Mouse (Mus musculus) midbrain, embryonic 12.5 days (tissue): ENCODE data around the gene Gm20481. TPM values are rescaled to one million over a fixed set of nuclear protein-coding genes. Genes with fewer than 3 reads are reported as not detected.
"Not testable (repeated sequence)": the region's sequence is repeated elsewhere in the genome, so short reads cannot be mapped to it uniquely, and the experiment has no call there.

Experiments used
- ATAC-seq: fragments of 200-750 bp; cut with Nextera tagmentation; 2 replicates; pipeline ENCODE4 v1.8.0; 2017; ENCODE audit warnings: low read depth, moderate TSS enrichment, moderate library complexity; ENCODE audit not compliant: low FRiP score
- H3K27ac ChIP-seq: fragments of 300-500 bp; sonication (generic); replicated peaks from 2 replicates; pipeline ENCODE4 v1.5.1; 2016; ENCODE audit warnings: mild to moderate bottlenecking
- H3K27me3 ChIP-seq: fragments of 300-500 bp; sonication (generic); 2 replicates; pipeline ENCODE4 v1.6.1; 2016; ENCODE audit warnings: mild to moderate bottlenecking
- H3K36me3 ChIP-seq: fragments of 300-500 bp; sonication (generic); 2 replicates; pipeline ENCODE4 v1.6.1; 2016
- H3K4me1 ChIP-seq: fragments of 300-500 bp; sonication (generic); 2 replicates; pipeline ENCODE4 v1.6.1; 2016
- H3K4me2 ChIP-seq: fragments of 300-500 bp; sonication (generic); replicated peaks from 2 replicates; pipeline ENCODE4 v1.6.1; 2016; ENCODE audit warnings: mild to moderate bottlenecking, moderate library complexity
- H3K4me3 ChIP-seq: fragments of 300-500 bp; sonication (generic); 2 replicates; pipeline ENCODE4 v1.5.1; 2016; ENCODE audit warnings: mild to moderate bottlenecking
- H3K9ac ChIP-seq: fragments of 300-500 bp; sonication (generic); replicated peaks from 2 replicates; pipeline ENCODE4 v1.6.1; 2016; ENCODE audit warnings: mild to moderate bottlenecking, moderate library complexity
- H3K9me3 ChIP-seq: fragments of 300-500 bp; sonication (generic); 2 replicates; pipeline ENCODE4 v1.6.1; 2016; ENCODE audit warnings: mild to moderate bottlenecking
- WGBS: fragments of 180-500 bp; shearing (Covaris S2); methylation state at CpG from one replicate; pipeline ENCODE4 v1.1.7; 2016; 5-methylcytosine and 5-hydroxymethylcytosine counted together
- polyA plus RNA-seq: library from polyadenylated mRNA; unstranded; fragments of >200 nt; fragmentation: Nextera tagmentation; extraction: Ambion mirVana; gene quantifications from 2 replicates; pipeline ENCODE4 v1.2.1, GENCODE M21; 2016

Gm20481 gene
- polyA plus RNA-seq, 1 experiment from 2014 or later = not detected

DNA sequence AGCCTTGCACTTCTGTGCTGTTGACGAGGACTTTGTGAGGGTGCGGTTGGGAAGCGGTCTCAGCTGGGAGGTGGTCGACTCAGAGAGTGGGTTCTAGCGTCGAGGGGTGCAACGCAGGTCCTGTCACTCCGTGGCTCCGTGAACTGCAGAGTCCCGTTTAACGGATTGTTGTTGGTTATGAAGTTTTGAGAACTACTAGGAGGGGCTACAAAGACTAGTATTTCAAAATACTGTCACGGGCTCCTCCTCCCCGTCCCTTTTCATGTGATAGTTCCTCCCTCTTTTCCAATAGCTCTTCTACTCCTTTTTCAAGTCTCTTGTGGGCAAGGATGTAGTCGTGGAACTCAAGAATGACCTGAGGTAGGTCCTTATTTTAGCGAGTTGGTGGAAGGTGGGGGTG, 12.6 kb downstream of the Gm20481 start:
- peaks cover 18% of the 10 kb centered on the region for H3K4me1 ChIP-seq
- ATAC-seq = no peak
- no peaks in the 10 kb centered on the region for H3K27me3 ChIP-seq
- H3K4me2 ChIP-seq = peak overlapping the region; percentile 96
- 0% methylated on average over 15 of the region's 15 CpGs for WGBS
- peak overlapping the region; percentile 91 for H3K4me3 ChIP-seq
- peaks cover 23% of the 10 kb centered on the region for H3K36me3 ChIP-seq
- H3K9ac ChIP-seq = peak overlapping the region; percentile 87
- no peaks in the 10 kb centered on the region for H3K9me3 ChIP-seq
- H3K27ac ChIP-seq = peak overlapping the region; percentile 96

DNA sequence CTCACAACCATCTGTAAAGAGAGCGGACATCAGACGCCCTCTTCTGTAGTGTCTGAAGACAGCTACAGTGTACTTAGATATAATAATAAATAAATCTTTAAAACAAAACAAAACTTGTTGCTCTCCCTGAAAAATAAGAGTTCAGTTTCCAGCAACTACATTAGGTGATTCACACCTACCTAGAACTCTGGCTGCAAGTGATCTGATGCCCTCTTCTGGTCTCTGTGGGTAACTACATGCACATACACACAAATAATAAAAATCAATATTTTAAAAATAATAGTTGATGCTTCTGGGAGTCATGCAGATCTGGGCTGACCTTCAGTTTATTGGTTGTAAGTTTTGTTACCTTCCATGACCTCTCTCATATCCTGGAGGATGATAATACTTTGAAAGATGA, 14.5 kb downstream of the Gm20481 start:
- no peak for ATAC-seq
- Histone ChIP-seq H3K9ac (no peak overlapping the region), H3K36me3 (peaks cover 23% of the 10 kb centered on the region), H3K9me3 (no peaks in the 10 kb centered on the region), H3K4me1 (peaks cover 18% of the 10 kb centered on the region), H3K27me3 (no peaks in the 10 kb centered on the region), H3K4me3 (no peak overlapping the region), H3K4me2 (no peak overlapping the region), H3K27ac (no peak overlapping the region)
- 77% methylated on average over 2 of the region's 2 CpGs for WGBS

- no peak for ATAC-seq
- Histone ChIP-seq H3K4me3 (no peak overlapping the region), H3K4me2 (no peak overlapping the region), H3K4me1 (peaks cover 20% of the 10 kb centered on the region), H3K27ac (no peak overlapping the region), H3K36me3 (peaks cover 27% of the 10 kb centered on the region; the same call in 1 of the 2 replicates), H3K9ac (no peak overlapping the region), H3K9me3 (no peaks in the 10 kb centered on the region), H3K27me3 (no peaks in the 10 kb centered on the region)
Observed at GRCm38 (mm10) chr17:34994751-34995150, 25.0 kb downstream of the Gm20481 start.

DNA sequence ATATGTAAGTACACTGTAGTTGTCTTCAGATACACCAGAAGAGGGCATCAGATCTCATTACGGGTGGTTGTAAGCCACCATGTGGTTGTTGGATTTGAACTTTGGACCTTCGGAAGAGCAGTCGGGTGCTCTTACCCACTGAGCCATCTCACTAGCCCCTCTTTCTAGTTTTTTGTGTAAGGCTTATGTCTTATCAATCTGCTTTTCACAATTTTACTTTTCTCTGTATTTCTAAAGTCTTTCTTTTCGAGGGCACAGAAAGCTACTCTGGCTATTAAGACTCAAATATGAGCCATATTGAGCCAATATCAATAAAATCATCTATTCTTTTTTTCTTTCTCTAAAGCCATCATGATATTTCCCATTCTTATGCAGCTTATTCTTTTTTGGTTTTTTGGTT, 25.5 kb downstream of the Gm20481 start:
- 97% methylated on average over 4 of the region's 4 CpGs for WGBS
- Histone ChIP-seq H3K4me1 (peaks cover 25% of the 10 kb centered on the region), H3K36me3 (peaks cover 27% of the 10 kb centered on the region; the same call in 1 of the 2 replicates)
- not testable (repeated sequence) for H3K4me3 ChIP-seq, ATAC-seq, H3K27me3 ChIP-seq, H3K4me2 ChIP-seq, H3K9ac ChIP-seq, H3K9me3 ChIP-seq, H3K27ac ChIP-seq

- H3K9ac ChIP-seq, H3K9me3 ChIP-seq, H3K4me2 ChIP-seq, H3K27me3 ChIP-seq, ATAC-seq, H3K4me3 ChIP-seq, H3K27ac ChIP-seq: not testable (repeated sequence)
- H3K4me1 ChIP-seq = peaks cover 25% of the 10 kb centered on the region
- 96% methylated on average over 4 of the region's 4 CpGs for WGBS
- H3K36me3 ChIP-seq = peaks cover 24% of the 10 kb centered on the region; the same call in 1 of the 2 replicates
Observed at GRCm38 (mm10) chr17:34995927-34996326, 26.2 kb downstream of the Gm20481 start.

GRCm38 (mm10) chr17:34996411-34997141, 26.9 kb downstream of the Gm20481 start:
- Histone ChIP-seq H3K4me1 (peaks cover 26% of the 10 kb centered on the region), H3K27ac (no peak overlapping the region), H3K4me2 (peak overlapping the region; percentile 7; the same call in 1 of the 2 replicates), H3K9ac (0 out of 2 replicates have a peak overlapping the region, but pooled peaks have one; percentile 25), H3K27me3 (no peaks in the 10 kb centered on the region), H3K9me3 (no peaks in the 10 kb centered on the region), H3K4me3 (peak overlapping the region; percentile 13; the same call in 1 of the 2 replicates), H3K36me3 (peaks cover 19% of the 10 kb centered on the region; the same call in 1 of the 2 replicates)
- 90% methylated on average over 14 of the region's 14 CpGs for WGBS
- no peak for ATAC-seq

DNA sequence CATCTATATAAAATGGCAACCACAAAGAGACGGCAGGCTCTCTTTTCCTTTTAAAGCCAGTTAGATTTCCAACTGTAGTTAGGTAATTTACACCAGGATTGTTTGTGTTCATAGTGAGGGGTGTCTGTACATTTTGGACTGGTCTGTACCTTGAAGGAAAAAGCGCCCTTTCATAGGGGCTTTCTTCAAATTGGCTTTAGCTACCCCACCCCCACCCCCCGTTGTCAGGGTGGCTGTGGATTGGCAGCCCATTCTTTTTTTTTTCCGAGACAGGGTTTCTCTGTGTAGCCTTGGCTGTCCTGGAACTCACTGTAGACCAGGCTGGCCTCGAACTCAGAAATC, 27.4 kb downstream of the Gm20481 start:
- ATAC-seq = no peak
- Histone ChIP-seq H3K4me2 (peak overlapping the region; percentile 7; the same call in 1 of the 2 replicates), H3K4me1 (peaks cover 31% of the 10 kb centered on the region), H3K36me3 (peaks cover 15% of the 10 kb centered on the region; the same call in 1 of the 2 replicates), H3K9ac (no peak overlapping the region), H3K4me3 (peak overlapping the region; percentile 13; the same call in 1 of the 2 replicates), H3K9me3 (no peaks in the 10 kb centered on the region), H3K27ac (no peak overlapping the region), H3K27me3 (no peaks in the 10 kb centered on the region)
- 85% methylated on average over 5 of the region's 5 CpGs for WGBS

DNA sequence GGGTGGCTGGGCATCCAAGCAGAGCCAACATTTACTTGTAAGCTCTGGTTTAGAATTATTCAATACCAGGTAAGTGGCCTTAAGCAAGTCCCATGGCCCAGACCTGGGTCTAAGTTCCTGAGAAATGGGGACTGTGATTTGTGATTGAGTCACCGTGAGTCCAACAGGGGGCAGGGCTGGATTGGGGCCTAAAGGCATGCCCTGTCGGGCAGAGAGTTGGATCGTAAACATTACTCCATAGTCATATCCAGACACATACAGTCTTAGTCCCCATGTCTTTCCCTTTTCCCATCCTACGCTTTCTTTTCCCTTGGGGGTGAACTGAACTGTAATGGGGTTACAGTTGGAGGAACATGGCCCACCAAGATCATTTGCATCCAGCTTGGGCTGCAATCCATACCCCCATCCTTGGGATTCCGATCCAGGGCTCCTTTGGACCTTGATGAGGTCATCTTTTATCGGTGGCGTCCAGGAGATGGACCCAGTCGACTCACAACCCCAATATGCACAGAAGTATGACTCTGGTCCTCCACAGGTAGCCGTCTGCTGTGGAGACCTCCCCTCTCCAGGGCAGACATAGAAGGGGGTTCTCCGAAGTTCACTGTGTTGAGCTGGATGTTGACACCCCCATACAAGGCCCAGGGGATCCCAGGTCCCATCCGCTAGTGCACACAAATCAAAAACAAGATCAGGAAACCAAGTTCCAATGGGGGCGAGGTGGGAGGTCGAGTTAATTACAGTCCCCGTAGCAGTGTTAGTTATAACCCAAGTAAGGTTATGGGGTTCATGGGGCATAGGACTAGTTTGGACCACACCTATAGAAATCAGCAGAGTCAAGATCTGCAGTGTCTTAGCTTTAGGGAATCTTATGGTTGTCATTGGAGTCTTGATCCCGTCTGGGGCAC, 29.1 kb downstream of the Gm20481 start:
- no peak for ATAC-seq
- H3K4me3 ChIP-seq = 0 out of 2 replicates have a peak overlapping the region, but pooled peaks have one; percentile 2
- peaks cover 47% of the 10 kb centered on the region for H3K4me1 ChIP-seq
- WGBS = 96% methylated on average over 15 of the region's 15 CpGs
- no peaks in the 10 kb centered on the region for H3K27me3 ChIP-seq
- peak overlapping the region; percentile 100 for H3K4me2 ChIP-seq
- H3K9ac ChIP-seq = no peak overlapping the region
- peaks cover 12% of the 10 kb centered on the region; the same call in 1 of the 2 replicates for H3K36me3 ChIP-seq
- H3K9me3 ChIP-seq = no peaks in the 10 kb centered on the region
- H3K27ac ChIP-seq = no peak overlapping the region

GRCm38 (mm10) chr17:34999871-35000716, 30.4 kb downstream of the Gm20481 start:
- 24% methylated on average over 30 of the region's 32 CpGs for WGBS
- not testable (repeated sequence) for H3K27me3 ChIP-seq, H3K9me3 ChIP-seq, ATAC-seq
- peak overlapping the region; percentile 97 for H3K27ac ChIP-seq
- peaks cover 47% of the 10 kb centered on the region for H3K4me1 ChIP-seq
- H3K36me3 ChIP-seq = peaks cover 24% of the 10 kb centered on the region
- peak overlapping the region; percentile 100 for H3K4me2 ChIP-seq
- peak overlapping the region; percentile 92 for H3K4me3 ChIP-seq
- H3K9ac ChIP-seq = peak overlapping the region; percentile 93

DNA sequence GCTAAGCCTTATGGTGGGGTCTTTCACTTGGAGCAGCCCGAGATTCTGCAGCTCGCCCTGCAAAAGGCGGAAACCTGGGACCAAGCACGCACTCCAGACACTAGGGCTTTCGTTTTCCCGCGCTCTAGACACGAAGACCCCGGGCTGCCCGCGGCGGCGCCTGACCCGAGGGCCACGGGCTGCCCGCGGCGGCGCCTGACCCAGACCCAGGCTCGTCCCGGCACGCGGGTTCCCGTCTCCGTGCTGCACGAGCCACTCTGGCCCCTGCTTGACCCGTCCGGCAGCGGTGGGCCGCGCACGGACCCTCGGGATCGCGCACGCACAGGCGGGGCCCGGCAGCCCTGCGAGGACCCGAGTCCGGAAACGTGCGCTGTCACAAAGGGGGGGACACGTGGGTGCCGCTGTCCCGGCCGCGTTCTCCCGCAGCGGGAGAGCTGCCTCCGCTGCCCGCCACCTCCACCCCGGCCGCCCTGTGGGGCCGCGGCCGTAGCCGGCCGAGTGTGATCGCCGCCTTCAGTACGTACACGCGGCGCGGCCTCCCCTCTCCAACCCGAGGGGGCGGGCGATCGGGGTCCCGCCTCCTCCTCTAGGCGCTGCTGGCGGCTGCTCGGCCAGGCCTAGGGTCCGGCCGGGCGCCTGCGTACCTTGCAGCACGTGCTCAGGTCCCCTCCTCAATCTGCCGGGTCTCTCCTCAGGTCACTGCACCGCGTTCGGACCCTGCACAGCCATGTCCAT, 31.2 kb downstream of the Gm20481 start, which contains the start of gene Vars:
TSS of gene Vars (plus strand) at position 271 of the 735 bp plus-strand sequence.
- Histone ChIP-seq H3K9ac (peak within 1 kb of the TSS; percentile 93), H3K4me2 (peak within 1 kb of the TSS; percentile 100), H3K4me1 (peaks cover 47% of the 10 kb centered on the region), H3K9me3 (no peaks in the 10 kb centered on the region), H3K4me3 (peak within 1 kb of the TSS; percentile 92), H3K27ac (peak within 1 kb of the TSS; percentile 97), H3K36me3 (peaks cover 32% of the 10 kb centered on the region), H3K27me3 (no peaks in the 10 kb centered on the region)
- under 1% methylated on average over 83 of the region's 83 CpGs for WGBS
- ATAC-seq = peak; percentile 91
